Mouse (Mus musculus): ENCODE measurements around the gene Slc41a2. TPM values are rescaled to one million over a fixed set of nuclear protein-coding genes. Genes with fewer than 3 reads are reported as not detected.

Gene Slc41a2
- polyA plus RNA-seq, 1 experiment from 2014 or later = 0.58 TPM

Other genes starting within 250 kb of the Slc41a2 start
- 0.78 and 0.82 TPM in 2 replicates for gene D10Wsu102e, start 22.3 kb upstream of the Slc41a2 start, polyA plus RNA-seq (2015; fragmentation: Nextera tagmentation; extraction: Ambion mirVana)
- gene Aldh1l2, start 196.3 kb upstream of the Slc41a2 start, polyA plus RNA-seq (2015; fragmentation: Nextera tagmentation; extraction: Ambion mirVana) = 0.79 and 0.99 TPM in 2 replicates
- 34.0 and 37.5 TPM in 2 replicates for gene Washc4, start 205.9 kb upstream of the Slc41a2 start, polyA plus RNA-seq (2015; fragmentation: Nextera tagmentation; extraction: Ambion mirVana)